Mouse (Mus musculus): ENCODE measurements at regions not wholly inside any gene's neighbourhood (a gene's known extent, or its start where the extent isn't known, plus 50 kb on each side); places are given as distances from the start of the nearest gene placed in this dataset.

DNA sequence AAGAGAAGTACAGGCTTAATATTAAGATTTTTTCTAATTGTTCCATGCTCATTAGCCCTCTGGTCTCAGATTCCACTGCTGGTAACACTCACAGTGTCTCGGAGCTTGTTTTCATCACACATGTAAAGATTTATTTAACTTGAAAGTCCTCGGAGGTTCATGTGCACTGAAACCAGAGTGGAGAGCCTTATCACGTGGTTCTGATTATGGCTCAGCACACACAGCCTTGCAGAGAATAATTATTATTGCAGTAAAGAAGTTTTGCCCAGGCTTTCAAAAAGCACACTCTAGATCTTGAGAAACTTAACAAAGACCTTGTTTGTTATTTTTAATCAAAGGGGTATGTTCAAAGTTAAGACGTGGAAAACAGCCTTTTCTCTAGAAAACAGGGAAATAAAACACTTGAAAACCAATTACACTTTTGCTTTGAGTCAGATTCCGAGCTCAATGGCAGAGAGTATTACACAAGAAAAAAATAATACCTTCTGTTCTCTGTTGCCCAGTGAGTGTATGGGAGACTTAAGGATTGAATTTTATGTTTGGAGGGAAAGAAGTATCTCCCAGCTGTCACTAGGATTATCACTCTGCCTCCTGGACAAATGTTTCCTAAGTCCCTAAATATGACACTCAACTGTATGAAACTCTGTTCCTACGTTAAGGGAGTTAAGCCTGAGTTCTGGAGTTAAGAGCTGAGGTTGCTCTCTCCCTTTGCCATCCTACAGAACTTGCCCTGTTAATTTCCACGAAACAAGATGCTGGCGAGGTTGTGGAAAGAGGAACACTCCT is 114.9 kb upstream of the Lpar1 start:
- no peak for TF ChIP-seq ZNF384 (IDR thresholded peaks at IDR 0.05; ENCODE audit: low read depth, low read length)
- TF ChIP-seq CTCF (conservative IDR thresholded peaks at IDR 0.05 in 1 of 2, IDR thresholded peaks at IDR 0.05 in 1 of 2; ENCODE audit: low read depth in 2 of 2, low read length in 2 of 2) = no peak
- no peak for TF ChIP-seq NELFE (IDR thresholded peaks at IDR 0.05; ENCODE audit: low read depth, low read length)
- TF ChIP-seq POLR2A (IDR thresholded peaks at IDR 0.05; ENCODE audit: low read depth, low read length) = no peak
- no peak for TF ChIP-seq POLR2AphosphoS2 (IDR thresholded peaks at IDR 0.05; ENCODE audit: low read depth, low read length)
- TF ChIP-seq MAX (IDR thresholded peaks at IDR 0.05; ENCODE audit: low read length) = no peak
- no peak for TF ChIP-seq EP300 (IDR thresholded peaks at IDR 0.05; ENCODE audit: low read length)
- TF ChIP-seq ZKSCAN1 (IDR thresholded peaks at IDR 0.05; ENCODE audit: borderline replicate concordance, low read depth, low read length) = no peak
- no peak for TF ChIP-seq SMC3 (IDR thresholded peaks at IDR 0.05; ENCODE audit: low read depth, low read length)
- TF ChIP-seq MAZ (IDR thresholded peaks at IDR 0.05; ENCODE audit: low read depth, low read length) = no peak
- TF ChIP-seq MAFK (IDR thresholded peaks at IDR 0.05; ENCODE audit: insufficient replicate concordance, low read length) = no peak
- TF ChIP-seq E2F4 (IDR thresholded peaks at IDR 0.05; ENCODE audit: insufficient replicate concordance, low read depth, low read length) = no peak
